Mouse (Mus musculus) adrenal gland, adult 8-10 months (tissue): ENCODE measurements around the gene Gng8. TPM values are rescaled to one million over a fixed set of nuclear protein-coding genes. Genes with fewer than 3 reads are reported as not detected.

ENCODE experiments used
- DNase-seq: peaks from one replicate; pipeline ENCODE4 v3.0.0; 2022
- total RNA-seq, 4 experiments: library from RNA; stranded (reverse); gene quantifications; 2 replicates each; pipeline ENCODE4 v1.2.4; 2022

Gng8 gene
- total RNA-seq, 4 experiments from 2014 or later: 1.00 to 1.0 TPM; not detected in 2

DNA sequence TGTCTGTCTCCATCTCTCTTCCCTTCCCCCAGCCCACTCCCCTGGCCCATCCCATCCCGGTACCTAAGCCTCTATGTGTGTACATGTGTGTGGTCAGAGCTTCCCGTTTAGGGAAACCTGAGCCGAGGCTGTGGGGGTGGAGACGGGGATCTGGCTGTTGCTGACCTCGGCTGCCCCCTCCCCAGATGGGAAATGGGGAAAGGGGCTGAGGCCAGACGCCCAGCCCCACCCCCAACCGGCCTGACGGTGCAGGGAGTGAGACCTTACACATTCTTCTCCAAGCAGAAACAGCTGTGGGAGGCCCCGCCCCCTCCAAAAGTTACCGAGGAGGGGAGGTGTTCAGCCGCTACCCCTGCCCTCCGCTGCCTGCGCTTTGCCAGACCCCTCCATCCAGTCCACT is 15.0 kb upstream of the Gng8 start:
- no peak for DNase-seq

DNA sequence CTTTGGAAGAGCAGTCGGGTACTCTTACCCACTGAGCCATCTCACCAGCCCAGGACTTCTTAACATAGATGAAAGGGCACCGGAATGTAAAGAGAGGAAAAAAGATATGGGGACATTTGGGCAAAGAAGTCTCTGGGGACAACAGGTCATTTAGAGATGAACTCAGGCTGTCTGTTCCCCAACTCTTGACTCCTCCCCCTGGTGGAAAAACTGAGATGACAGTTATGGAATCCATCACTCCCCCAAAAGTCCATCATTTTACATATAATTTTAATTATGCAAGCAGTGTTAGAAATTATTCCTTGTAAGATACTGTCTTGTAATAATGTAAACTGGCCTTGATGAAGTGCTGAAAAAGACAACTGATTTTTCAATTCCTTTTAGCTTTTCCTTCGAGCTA is 13.9 kb upstream of the Gng8 start:
- no peak for DNase-seq

DNA sequence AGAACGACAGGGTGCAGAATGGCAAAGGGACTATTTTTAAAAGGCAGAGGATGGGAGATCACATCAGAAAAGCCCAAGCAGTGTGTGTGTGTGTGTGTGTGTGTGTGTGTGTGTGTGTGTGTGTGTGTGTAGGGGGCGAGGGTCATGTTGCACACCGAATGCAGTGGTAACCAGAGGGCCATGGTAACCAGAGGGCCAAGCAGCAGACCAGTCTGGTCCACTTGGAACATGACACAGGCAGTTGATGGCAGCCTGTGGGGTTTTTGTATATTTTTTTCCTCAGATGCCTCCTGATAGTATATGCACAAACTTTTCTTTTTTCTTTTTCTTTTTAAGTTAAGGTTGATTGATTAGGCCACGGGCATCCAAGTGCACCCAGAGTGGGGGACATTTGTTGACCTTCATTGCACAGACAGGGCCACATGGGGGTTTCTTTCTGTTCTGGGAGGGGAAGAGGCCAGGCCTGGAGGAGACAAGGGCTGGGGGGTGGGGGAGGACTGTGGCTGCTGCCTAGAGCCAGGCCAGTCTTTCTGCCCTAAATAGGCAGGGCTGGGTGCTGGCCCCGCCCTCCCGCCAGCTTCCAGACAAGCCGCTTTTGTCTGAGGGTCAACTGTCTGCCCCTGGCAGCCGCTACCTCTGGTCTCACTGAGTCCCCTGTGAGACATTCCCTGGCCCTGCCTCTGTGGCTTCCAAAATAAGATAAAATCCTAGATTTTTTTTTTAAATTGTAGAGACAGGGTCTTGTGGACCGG is 11.6 kb upstream of the Gng8 start:
- DNase-seq: no peak

DNA sequence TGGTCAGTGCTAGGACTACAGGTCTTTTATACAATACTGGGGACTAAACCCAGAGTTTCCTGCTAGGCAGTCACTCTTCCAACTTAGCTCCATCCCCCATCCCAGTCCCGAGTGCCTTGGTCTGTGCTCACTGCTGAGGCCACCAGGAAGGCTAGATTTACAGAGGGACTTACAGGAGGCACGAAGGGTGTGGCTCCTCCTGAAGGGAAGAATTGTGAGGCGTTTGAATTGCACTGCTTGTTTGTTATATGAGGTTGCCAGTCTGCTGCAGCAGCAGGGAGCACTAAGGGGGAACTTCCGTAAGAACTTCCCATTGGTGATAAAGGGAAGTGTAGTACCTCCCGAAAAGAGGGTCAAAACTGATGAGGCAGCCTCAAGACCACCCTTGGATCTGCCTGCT is 11.0 kb upstream of the Gng8 start:
- no peak for DNase-seq

DNA sequence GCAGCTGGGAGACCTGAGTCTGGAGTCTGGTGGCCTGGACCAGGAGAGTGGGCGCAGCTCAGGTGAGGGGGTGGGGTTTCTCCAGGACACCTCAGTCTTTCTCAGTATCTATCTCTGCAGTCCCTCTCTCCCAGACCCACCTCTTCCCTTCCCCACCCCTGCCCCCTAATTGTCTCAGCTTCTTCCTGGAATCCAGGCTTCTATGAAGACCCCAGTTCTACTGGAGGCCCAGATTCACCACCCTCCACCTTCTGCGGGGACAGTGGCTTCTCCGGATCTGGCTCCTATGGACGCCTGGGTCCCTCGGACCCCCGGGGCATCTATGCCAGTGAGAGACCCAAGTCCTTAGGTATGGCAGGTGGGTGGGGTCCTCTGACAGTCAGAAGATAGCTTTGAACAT is 8.4 kb upstream of the Gng8 start:
- DNase-seq: no peak

DNA sequence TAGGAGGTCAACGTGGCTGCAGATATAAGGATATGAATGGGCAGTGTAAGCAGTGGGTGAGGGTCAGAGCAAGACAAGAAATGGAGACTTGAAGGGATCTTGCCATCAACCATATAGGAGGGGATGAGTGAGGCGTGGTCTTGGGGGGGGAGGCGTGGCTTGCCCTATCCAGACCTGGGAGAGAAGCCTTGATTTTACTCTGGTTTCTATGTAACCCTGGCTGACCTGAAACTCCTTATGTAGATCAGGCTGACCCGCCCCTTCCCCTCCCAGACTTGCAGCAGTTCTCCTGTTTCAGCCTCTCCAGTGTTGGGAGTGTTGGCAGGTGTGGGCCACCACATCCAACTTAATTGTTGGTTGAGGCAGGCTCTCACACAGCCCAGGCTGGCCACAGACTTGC is 7.3 kb upstream of the Gng8 start:
- DNase-seq: no peak

DNA sequence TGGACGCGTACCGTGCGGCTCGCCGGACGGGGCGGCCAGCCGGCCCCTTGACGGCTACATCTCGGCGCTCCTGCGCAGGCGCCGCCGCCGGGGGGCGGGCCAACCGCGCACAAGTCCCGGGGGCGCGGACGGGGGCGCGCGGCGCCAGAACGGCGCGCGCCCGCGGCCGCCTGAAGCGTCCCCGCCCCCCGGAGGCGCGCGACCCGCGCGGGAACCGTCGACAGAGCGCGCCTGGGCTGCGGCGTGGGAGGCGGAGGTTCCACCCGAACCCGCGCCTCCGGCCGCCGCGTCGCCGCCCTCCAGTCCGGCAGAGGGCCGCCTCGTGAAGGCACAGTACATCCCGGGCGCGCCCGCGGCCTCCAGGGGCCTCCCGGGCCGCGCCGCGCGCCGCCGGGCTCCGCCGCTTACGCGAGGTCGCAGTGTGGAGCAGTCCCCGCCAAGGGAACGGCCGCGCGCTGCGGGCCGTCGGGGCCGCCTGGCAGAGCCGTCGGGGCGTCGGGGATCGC is 6.3 kb upstream of the Gng8 start:
- no peak for DNase-seq

DNA sequence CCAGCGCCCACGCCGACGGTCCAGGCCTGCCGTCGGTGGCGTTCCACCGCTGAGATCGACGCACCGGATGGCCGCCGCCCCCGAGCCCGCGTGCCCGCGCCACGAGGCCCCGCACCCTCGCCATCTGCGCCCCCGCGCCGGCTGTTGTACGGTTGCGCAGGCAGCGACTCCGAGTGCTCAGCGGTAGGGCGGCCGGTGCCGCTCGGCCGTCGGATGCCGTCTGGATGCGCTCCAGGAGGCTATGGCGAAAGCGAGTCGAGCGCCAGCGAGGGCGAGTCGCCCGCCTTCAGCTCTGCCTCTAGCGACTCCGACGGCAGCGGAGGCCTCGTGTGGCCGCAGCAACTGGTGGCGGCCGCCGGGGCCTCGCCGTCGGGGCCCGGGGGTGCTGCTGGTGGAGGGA is 5.7 kb upstream of the Gng8 start:
- no peak for DNase-seq

DNA sequence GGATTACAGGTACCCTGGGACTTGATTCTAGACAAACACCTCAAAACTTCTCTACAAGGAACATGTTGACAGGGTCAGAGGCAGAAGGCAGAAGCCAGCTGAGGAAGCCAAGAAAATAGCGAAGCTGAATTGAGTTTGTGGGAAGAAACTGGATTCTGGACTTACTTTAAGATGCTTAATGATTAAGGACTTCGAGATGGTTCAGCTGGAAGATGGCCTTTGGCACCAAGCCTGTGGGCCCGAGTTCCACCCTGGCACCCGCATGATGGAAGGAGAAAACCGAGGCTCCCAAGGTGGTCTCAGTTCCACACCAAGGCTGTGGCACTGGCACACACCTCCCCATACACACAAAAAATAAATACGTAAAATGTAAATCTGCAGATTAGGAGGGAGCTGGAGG is 1.1 kb upstream of the Gng8 start:
- no peak for DNase-seq

DNA sequence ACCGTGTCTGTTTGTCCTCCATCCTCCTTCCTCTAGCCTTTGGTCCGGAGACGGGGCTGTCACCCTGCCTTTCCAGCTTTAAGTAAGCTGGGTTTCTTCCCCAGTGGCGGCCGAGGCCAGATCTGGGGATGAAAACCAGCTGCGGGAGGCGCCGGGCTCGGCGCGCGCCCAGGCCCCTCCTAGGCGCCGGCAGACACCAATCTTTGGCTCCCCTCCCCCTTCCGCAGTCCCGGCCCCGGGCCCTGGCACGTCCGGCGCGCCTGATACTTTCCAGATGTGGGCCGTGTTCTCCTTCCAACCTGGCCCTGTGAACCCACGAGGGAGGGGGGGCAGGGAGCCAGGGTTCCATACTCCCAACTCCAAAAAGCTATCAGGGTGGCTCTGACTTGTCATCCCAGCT is 642 bp upstream of the Gng8 start:
- DNase-seq: no peak

DNA sequence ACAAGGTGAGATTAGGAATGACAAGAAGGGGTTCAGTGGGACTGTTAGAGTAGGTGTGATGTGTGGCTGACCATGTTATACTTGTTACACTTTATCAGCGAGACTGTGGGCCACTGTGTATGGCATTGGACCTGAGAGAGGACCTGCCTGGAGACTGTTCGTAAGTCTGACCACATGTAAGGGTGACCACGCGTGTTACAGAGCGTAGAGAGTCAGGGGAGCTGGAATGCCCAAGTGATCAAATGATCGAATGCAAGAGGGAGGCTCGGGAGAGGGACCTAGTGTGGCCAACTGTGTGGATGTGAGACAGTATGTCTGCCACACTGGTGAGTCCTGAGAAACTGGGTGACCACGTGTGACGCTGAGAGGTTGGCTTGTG is 755 bp downstream of the Gng8 start:
- DNase-seq: no peak

DNA sequence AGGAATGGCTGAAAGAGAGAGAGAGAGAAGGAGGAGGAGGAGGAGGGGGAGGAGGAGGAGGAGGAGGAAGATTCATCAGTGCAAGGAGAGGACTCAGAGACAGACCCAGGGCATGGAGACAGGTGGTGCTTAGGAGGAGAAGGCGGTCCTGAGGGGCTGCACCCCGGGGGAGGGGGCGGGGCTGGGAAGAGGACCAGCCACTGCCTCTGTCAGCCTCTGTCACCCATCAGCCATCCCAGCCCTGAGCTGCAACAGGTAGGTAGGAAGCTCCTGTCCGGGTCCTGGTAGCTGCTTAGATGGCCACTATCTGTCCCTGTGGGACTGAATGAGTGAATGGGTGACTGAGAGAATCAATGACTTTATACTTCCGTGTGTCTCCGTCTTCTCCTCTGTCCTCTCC is 2.0 kb downstream of the Gng8 start:
- no peak for DNase-seq

DNA sequence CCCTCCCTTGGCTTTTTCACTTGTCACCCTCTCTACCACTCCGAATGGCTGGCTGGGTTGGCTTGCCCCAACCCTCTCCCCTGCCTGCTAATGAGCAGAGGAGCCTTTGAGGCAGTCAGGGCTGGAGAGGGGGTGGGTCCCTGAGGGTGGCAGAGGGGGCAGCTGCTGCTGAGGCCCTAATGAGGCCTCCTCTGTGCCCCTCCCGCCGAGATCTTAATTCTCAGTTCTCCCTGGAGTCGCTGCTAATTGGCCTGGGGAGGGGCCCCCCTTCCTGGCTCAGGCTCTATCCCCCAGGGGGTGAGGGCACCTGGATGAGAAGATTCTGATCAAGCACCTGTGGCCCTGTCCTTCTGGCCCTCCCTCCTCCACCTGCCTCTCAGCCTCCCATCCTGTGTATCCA is 2.7 kb downstream of the Gng8 start:
- DNase-seq: no peak

DNA sequence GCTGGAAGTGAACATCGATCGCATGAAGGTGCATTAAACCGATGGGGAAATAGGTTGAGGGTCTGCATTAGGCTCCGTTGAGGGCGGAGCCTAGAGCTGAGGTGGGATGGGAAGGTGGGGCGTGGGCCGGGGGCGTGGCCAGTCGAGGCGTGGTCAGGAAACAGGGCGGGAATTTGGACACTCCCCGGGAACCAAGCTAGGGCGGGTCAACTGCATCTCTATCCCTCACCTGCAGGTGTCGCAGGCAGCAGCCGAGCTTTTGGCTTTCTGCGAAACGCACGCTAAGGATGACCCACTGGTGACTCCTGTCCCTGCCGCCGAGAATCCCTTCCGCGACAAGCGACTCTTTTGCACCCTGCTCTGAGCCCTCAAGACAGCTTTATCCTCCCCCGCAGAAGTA is 3.4 kb downstream of the Gng8 start:
- DNase-seq: peak; percentile 66

DNA sequence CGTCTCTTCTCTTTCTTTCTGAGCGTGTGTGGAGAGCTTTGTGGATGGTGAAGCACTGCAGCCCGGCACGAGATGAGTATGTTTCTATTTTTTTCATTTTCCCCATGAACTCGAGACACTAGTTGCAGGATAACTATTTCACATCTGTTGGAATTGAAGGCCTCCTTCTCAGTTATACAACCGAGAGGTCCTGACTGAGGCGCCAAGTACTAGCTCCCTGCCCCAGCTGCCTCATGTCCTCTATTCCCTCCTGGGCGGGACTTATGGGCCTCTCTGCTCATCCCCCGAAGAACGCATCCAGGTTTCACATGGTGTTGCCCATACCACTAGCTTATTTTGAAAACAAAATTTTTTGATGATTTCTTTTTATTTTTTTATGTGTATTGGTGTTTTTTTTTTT is 3.9 kb downstream of the Gng8 start:
- no peak for DNase-seq

DNA sequence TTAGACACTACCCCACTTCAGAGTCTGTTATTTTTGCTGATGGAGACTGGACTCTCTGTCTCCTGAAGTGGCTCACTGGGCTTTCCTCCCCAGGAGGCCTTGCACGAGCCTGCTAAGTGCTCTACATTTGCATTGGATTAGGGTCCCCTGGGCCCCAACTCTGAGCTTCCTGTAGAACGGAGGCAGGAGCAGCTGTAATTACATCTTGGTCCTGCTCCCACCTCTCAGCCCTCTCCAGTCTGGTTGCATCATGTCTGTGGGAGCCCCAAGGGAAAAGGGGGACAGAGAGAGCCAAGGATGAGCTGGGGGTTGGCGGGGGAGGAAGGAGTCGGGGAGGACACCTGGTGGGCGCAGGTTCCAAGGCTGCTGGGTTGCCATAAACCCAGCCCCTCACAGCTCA is 8.9 kb downstream of the Gng8 start:
- DNase-seq: no peak

DNA sequence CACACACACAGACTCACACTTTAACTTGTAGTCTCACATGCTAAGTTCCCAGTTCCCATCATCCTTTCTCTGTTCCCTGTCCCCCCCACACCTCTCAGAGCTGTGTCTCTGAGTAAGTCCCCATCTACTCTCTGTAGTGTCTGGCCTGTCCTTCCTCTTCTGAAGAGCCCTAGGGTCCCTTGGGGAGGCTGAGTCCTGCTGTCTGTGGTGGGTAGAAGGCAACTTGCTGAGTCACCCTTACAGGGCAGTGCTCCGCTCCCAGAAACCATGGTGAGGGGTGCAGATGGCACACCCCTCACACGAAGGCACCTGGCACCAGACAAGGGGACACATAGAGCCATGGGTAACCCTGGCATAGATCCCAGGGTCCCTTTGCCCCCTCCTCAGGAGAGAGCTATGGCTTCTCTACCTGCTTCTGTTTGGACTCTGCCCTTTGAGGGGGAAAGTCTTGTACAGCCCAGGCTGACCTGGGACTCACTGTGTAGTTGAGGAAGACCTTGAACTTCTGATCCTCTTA is 11.9 kb downstream of the Gng8 start:
- DNase-seq: no peak

DNA sequence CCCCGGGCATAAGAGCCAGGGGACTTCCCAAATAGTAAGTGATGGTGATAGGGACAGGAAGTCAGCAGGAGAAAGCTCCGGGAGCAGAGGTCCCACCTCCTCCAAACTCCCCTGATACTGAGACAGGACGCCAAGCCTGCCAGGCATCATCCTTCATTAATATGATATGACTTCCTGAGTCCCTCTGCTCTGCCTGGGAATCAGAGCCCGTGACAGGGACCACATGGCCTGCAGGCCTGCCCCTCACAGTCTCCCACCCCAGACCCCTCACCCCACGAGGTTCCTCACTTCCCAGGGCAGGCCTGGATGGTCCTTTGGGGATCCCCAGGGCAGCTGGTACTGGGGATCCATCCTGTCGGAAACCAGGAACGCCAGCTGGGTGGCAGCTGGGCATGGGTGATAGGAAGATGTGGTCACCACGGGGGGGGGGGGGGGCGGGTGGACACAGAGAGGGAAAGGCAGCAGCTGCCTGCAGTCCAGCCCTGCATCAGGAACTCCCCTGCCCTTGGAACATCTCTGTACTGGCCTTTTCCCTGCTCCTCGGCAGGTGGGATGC is 12.6 kb downstream of the Gng8 start:
- no peak for DNase-seq

DNA sequence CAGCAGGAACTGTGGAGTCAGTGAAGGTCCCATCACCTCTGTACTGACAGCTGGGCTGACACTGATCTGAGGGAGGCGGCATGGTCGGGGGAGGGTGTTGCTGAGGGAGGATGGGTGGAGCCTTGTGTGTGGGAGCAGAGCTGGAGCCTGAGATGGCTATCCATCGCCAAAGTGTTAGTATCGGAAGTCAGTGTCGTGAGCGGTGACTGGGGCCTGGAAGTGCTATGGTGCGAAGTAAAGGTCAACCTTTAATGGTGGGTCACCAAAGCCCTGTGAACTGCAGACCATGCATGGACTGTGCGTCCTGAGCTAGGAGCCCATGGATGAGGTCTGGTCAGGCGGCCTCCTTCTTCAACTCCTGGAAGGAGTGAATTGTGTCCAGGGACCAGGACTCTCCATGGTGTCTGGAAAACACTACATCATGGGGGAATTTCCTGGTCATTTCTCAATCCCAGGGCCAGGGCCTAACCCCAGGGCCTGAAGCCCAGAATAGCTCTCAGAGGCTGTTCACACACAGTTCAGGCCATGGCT is 14.0 kb downstream of the Gng8 start:
- no peak for DNase-seq

DNA sequence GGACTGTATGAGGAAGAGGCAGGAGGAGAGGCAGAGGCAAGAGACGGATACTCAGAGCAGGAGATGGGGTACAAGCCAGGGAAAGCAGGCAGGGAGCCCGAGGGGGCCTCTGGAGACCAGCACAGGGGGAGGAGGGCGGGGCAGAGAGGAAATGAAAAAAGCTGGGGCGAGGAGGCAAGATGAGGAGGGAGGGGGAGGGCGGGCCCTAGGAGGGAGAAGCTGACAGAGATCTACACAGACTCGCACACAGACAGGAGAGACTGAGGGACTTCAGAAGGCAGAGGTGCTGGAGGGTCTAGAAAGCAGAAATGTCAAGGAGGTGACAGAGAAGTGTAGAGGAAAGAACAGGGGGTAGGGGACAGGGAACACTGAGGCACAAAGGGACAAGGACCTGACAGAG is 14.7 kb downstream of the Gng8 start, which contains the start of gene Ptgir:
Ptgir (plus strand) TSS at position 210 of the 400 bp plus-strand sequence.
- DNase-seq: no peak

DNA sequence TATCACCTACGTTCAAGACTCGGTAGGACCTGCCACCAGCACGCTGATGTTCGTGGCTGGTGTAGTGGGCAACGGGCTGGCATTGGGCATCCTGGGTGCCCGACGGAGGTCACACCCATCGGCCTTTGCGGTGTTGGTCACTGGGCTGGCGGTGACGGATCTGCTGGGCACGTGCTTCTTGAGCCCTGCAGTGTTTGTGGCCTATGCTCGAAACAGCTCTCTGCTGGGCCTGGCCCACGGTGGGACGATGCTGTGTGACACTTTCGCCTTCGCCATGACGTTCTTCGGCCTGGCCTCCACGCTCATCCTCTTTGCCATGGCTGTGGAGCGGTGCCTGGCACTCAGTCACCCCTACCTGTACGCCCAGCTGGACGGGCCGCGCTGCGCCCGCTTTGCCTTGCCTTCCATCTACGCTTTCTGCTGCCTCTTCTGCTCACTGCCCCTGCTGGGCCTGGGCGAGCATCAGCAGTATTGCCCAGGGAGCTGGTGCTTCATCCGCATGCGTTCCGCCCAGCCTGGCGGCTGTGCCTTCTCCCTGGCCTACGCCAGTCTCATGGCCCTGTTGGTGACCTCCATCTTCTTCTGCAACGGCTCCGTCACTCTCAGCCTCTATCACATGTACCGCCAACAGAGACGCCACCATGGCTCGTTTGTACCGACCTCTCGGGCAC is 15.4 kb downstream of the Gng8 start:
- DNase-seq: no peak

DNA sequence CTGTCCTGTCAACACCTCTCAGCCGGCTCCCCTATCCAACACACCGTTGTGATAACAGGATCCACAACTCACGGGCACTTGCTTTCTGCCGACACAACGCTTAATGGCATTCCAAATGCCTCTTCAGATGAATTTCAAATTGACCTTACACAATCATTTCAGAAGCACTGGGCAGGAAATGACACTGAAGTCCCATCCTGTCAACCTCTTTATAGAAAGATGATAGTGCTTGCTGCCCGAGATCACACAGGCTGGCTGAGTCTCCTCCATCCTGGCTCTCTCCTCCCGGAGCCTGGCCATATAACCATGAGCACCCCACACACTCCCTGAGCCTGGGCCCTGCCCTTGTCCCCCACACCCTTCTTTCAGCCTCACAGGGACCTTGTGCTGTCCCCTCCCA is 16.3 kb downstream of the Gng8 start:
- no peak for DNase-seq

DNA sequence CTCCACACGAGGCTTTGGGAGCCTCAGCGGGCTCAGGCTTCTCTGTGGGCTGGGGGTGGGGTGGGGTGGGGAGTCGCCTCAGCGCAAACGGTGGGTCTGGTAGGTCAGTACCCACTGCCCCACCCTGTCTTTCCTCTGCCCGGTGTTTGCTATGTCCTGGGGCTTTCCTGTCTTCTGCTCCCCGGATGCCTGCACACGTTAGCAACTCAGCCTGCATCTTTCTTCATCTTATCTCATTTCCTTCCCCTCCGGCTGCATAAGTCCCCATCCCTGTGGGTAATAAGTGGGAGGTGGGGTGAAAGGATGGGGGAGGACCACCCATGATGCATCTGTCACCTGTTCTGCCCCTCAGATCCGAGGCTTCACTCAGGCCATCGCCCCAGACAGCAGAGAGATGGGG is 16.8 kb downstream of the Gng8 start:
- DNase-seq: no peak

DNA sequence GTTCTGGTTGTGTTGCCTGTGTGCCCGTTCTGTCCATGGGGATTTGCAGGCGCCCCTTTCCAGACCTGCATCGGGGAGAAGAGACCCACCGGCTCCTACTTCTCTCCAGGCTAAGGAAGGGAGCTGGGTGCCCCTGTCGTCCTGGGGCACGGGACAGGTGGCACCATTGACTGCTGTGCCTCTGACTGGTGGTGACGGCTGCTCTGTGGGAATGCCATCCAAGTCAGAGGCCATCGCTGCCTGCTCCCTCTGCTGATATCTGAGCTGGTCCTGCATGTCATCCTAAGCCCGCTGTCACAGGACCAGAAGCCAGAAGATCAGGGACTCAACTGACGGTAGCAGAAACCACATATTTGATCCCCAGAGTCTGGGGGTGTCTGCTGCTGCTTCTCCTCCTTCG is 17.3 kb downstream of the Gng8 start:
- DNase-seq: no peak
